Mouse (Mus musculus): ENCODE measurements around the gene Ceacam1. TPM values are rescaled to one million over a fixed set of nuclear protein-coding genes. Genes with fewer than 3 reads are reported as not detected.

Ceacam1 gene
- 51.9 TPM for polyA plus RNA-seq (2015; fragmentation: Illumina TruSeq; extraction: RNeasy Lipid Tissue Mini Kit (QIAGEN cat#74804); ENCODE audit: insufficient read depth, low replicate concordance)

GRCm38 (mm10) chr7:25477091-25477751 lies at the start of gene Ceacam1:
TSS of gene Ceacam1 (minus strand) at chr7:25477603.

GRCm38 (mm10) chr7:25412833-25413441 lies 64.5 kb downstream of the Ceacam1 start, which contains the start of gene Cxcl17:
TSS of gene Cxcl17 (minus strand) at chr7:25412886.

Other genes with a start within 250 kb of the Ceacam1 start
- 56.1 TPM for gene Gsk3a, start 239.8 kb downstream of the Ceacam1 start, polyA plus RNA-seq (2015; fragmentation: Illumina TruSeq; extraction: RNeasy Lipid Tissue Mini Kit (QIAGEN cat#74804); ENCODE audit: insufficient read depth, low replicate concordance)
- 4.6 TPM for gene Erf, start 226.8 kb downstream of the Ceacam1 start, polyA plus RNA-seq (2015; fragmentation: Illumina TruSeq; extraction: RNeasy Lipid Tissue Mini Kit (QIAGEN cat#74804); ENCODE audit: insufficient read depth, low replicate concordance)
- gene Cic, start 209.9 kb downstream of the Ceacam1 start, polyA plus RNA-seq (2015; fragmentation: Illumina TruSeq; extraction: RNeasy Lipid Tissue Mini Kit (QIAGEN cat#74804); ENCODE audit: insufficient read depth, low replicate concordance): 85.9 TPM
- 21.5 TPM for gene Pafah1b3, start 179.6 kb downstream of the Ceacam1 start, polyA plus RNA-seq (2015; fragmentation: Illumina TruSeq; extraction: RNeasy Lipid Tissue Mini Kit (QIAGEN cat#74804); ENCODE audit: insufficient read depth, low replicate concordance)
- gene Prr19, start 176.2 kb downstream of the Ceacam1 start, polyA plus RNA-seq (2015; fragmentation: Illumina TruSeq; extraction: RNeasy Lipid Tissue Mini Kit (QIAGEN cat#74804); ENCODE audit: insufficient read depth, low replicate concordance): not detected
- not detected for gene Tmem145, start 171.5 kb downstream of the Ceacam1 start, polyA plus RNA-seq (2015; fragmentation: Illumina TruSeq; extraction: RNeasy Lipid Tissue Mini Kit (QIAGEN cat#74804); ENCODE audit: insufficient read depth, low replicate concordance)
- gene Megf8, start 160.4 kb downstream of the Ceacam1 start, polyA plus RNA-seq (2015; fragmentation: Illumina TruSeq; extraction: RNeasy Lipid Tissue Mini Kit (QIAGEN cat#74804); ENCODE audit: insufficient read depth, low replicate concordance): 2.7 TPM
- not detected for gene Cnfn, start 107.9 kb downstream of the Ceacam1 start, polyA plus RNA-seq (2015; fragmentation: Illumina TruSeq; extraction: RNeasy Lipid Tissue Mini Kit (QIAGEN cat#74804); ENCODE audit: insufficient read depth, low replicate concordance)
- gene Lipe, start 78.9 kb downstream of the Ceacam1 start, polyA plus RNA-seq (2015; fragmentation: Illumina TruSeq; extraction: RNeasy Lipid Tissue Mini Kit (QIAGEN cat#74804); ENCODE audit: insufficient read depth, low replicate concordance): 9.6 TPM
- gene Cxcl17, start 64.7 kb downstream of the Ceacam1 start, polyA plus RNA-seq (2015; fragmentation: Illumina TruSeq; extraction: RNeasy Lipid Tissue Mini Kit (QIAGEN cat#74804); ENCODE audit: insufficient read depth, low replicate concordance): not detected
- 2.8 TPM for gene Ceacam2, start 62.3 kb upstream of the Ceacam1 start, polyA plus RNA-seq (2015; fragmentation: Illumina TruSeq; extraction: RNeasy Lipid Tissue Mini Kit (QIAGEN cat#74804); ENCODE audit: insufficient read depth, low replicate concordance)
- gene Erich4, start 138.3 kb upstream of the Ceacam1 start, polyA plus RNA-seq (2015; fragmentation: Illumina TruSeq; extraction: RNeasy Lipid Tissue Mini Kit (QIAGEN cat#74804); ENCODE audit: insufficient read depth, low replicate concordance): not detected
- gene Dmac2, start 141.8 kb upstream of the Ceacam1 start, polyA plus RNA-seq (2015; fragmentation: Illumina TruSeq; extraction: RNeasy Lipid Tissue Mini Kit (QIAGEN cat#74804); ENCODE audit: insufficient read depth, low replicate concordance): 121 TPM
- 4.2 TPM for gene B3gnt8, start 149.1 kb upstream of the Ceacam1 start, polyA plus RNA-seq (2015; fragmentation: Illumina TruSeq; extraction: RNeasy Lipid Tissue Mini Kit (QIAGEN cat#74804); ENCODE audit: insufficient read depth, low replicate concordance)
- 4.6 TPM for gene Bckdha, start 181.4 kb upstream of the Ceacam1 start, polyA plus RNA-seq (2015; fragmentation: Illumina TruSeq; extraction: RNeasy Lipid Tissue Mini Kit (QIAGEN cat#74804); ENCODE audit: insufficient read depth, low replicate concordance)
- 15.9 TPM for gene Exosc5, start 181.6 kb upstream of the Ceacam1 start, polyA plus RNA-seq (2015; fragmentation: Illumina TruSeq; extraction: RNeasy Lipid Tissue Mini Kit (QIAGEN cat#74804); ENCODE audit: insufficient read depth, low replicate concordance)
- 0.47 TPM for gene Tmem91, start 197.6 kb upstream of the Ceacam1 start, polyA plus RNA-seq (2015; fragmentation: Illumina TruSeq; extraction: RNeasy Lipid Tissue Mini Kit (QIAGEN cat#74804); ENCODE audit: insufficient read depth, low replicate concordance)
- gene B9d2, start 203.2 kb upstream of the Ceacam1 start, polyA plus RNA-seq (2015; fragmentation: Illumina TruSeq; extraction: RNeasy Lipid Tissue Mini Kit (QIAGEN cat#74804); ENCODE audit: insufficient read depth, low replicate concordance): 9.7 TPM
- gene Tgfb1, start 209.4 kb upstream of the Ceacam1 start, polyA plus RNA-seq (2015; fragmentation: Illumina TruSeq; extraction: RNeasy Lipid Tissue Mini Kit (QIAGEN cat#74804); ENCODE audit: insufficient read depth, low replicate concordance): 91.7 TPM
- 33.3 TPM for gene Ccdc97, start 241.5 kb upstream of the Ceacam1 start, polyA plus RNA-seq (2015; fragmentation: Illumina TruSeq; extraction: RNeasy Lipid Tissue Mini Kit (QIAGEN cat#74804); ENCODE audit: insufficient read depth, low replicate concordance)

Data from spleen, adult 10 weeks (tissue).